In the genomic region with DNA sequence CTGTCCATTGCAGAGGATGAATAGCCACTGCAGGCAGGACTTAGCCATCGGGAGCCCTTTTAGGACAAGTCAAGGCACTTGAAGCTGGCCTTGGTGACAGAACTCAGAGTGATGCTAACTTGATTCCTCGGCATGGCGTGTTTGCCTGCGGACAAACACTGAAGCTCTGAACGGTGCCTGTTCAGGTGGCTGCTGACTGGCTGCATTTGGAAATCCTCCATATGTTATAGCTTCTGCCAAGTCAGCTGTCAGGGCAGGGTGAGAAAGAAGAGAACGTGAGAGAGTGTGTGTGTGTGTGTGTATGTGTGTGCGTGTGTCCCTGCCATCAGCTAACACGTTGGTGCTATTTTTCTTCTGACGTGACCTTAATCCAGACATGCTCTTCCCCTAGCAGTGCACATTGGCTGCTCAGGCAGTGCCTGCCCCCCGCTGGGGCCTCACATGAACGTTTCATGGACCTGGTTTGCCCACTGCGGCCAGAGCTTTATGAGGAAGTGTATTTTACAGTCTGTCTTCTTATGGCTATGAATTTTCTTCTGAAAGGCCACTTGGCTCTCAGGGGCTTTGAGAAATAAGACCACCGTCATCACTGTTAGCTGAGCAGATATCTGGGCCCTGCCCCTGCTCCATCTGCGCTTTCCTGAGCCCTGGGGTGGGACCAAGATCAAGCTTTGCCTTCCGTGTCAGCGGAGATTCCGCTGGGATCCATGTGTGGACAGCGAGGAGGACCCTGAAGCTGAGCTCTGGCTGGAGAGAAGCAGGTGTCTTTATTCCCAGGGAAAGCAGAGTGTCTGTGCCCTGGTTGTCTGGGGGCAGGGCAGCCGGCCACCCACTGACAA, we compare ENCODE assay signal across 10 mouse cellular contexts. TPM values are rescaled to one million over a fixed set of nuclear protein-coding genes. Genes with fewer than 3 reads are reported as not detected.
DNase-seq lines count a peak whose midpoint lies in the region; ATAC-seq lines count a peak whose summit lies in the region.
"Had no signal": no experiment of that assay in that cellular context is flagged by ENCODE, and none has a peak within 500 bp of the region (broad histone marks: within the 10 kb centered on the region; RNA-seq: fewer than 3 reads in every experiment).

No protein-coding gene starts in this region.

- no peak overlapping the region for H3K4me3 ChIP-seq in limb, embryonic 10.5 days

- WGBS in limb, embryonic 10.5 days = 86% methylated on average over 19 of the region's 19 CpGs

- peaks cover 39% of the 10 kb centered on the region for H3K4me1 ChIP-seq in limb, embryonic 10.5 days

- peak; percentile 25; the same call in 1 of the 2 replicates for ATAC-seq in granulocyte monocyte progenitor cell, adult 5-6 weeks (replicated peaks; ENCODE audit: poor library complexity, severe bottlenecking)

- H3K27ac ChIP-seq in limb, embryonic 10.5 days = peak overlapping the region; percentile 7; the same call in 1 of the 2 replicates
- H3K27ac ChIP-seq: macrophage had no signal

- no peaks in the 10 kb centered on the region for H3K27me3 ChIP-seq in limb, embryonic 10.5 days (ENCODE audit: low read depth, poor library complexity, severe bottlenecking)

- intact Hi-C loops in heart, postnatal 25 days (cut with DNase I) = no loop called here
- intact Hi-C loops in gastrocnemius, postnatal 14 days (cut with DNase I; ENCODE audit: low total_unique reads) = no loop called here
- intact Hi-C loops in gastrocnemius, postnatal 36 days (cut with DNase I) = no loop called here

- peak; percentile 51 to 61 for DNase-seq in heart, adult 18-20 months
- no peak for DNase-seq in heart, postnatal 25 days (ENCODE audit: low spot score)
- DNase-seq in brain, adult 2 months (ENCODE audit: low read depth, low spot score) = peak; percentile 73
- peak; percentile 36 for DNase-seq in limb, embryonic 10.5 days (ENCODE audit: low spot score)
- no peak for DNase-seq in gastrocnemius, postnatal 14 days
- no peak for DNase-seq in B cell, adult 2 months
- no peak for DNase-seq in gastrocnemius, postnatal 36 days
- DNase-seq: cerebellum, adult 18-20 months had no signal

- H3K9me3 ChIP-seq in limb, embryonic 10.5 days (replicated peaks) = no peaks in the 10 kb centered on the region

- H3K36me3 ChIP-seq in limb, embryonic 10.5 days = peaks cover 62% of the 10 kb centered on the region

RNA-seq across cellular contexts. Expression of a gene that starts 38.2 kb away (rescaled TPM):
- 10 to 100 TPM; 28.5 to 31.8 TPM for total RNA-seq in heart, adult 18-20 months (2021)
- total RNA-seq in heart, postnatal 25 days (2021) = 10 to 100 TPM; 38.0 to 41.4 TPM
- total RNA-seq in granulocyte monocyte progenitor cell, adult 5-6 weeks (2014; fragmentation: Nextera tagmentation) = 2.5 TPM in 1 of 2 replicates, not detected in the other
- total RNA-seq in granulocyte monocyte progenitor cell, adult 5-6 weeks (2017) = 0.13 TPM in 1 of 2 replicates, not detected in the other
- polyA plus RNA-seq in limb, embryonic 10.5 days (2016; fragmentation: Nextera tagmentation; extraction: Ambion mirVana) = 5.2 and 6.8 TPM in 2 replicates
- 1 to 10 TPM; 3.8 to 4.3 TPM for total RNA-seq in gastrocnemius, postnatal 14 days (2021)
- total RNA-seq in gastrocnemius, postnatal 36 days (2021) = 1 to 10 TPM in 1 of 2 experiments, under 1 TPM in 1; 0.94 to 1.7 TPM
- polyA plus RNA-seq: macrophage had no signal

RNA-seq across cellular contexts. Expression of a gene that starts 47.5 kb away (rescaled TPM):
- total RNA-seq in heart, adult 18-20 months (2021) = 10 to 100 TPM; 17.5 to 20.2 TPM
- 10 to 100 TPM; 25.2 to 26.5 TPM for total RNA-seq in heart, postnatal 25 days (2021)
- total RNA-seq in granulocyte monocyte progenitor cell, adult 5-6 weeks (2014; fragmentation: Nextera tagmentation) = 43.5 and 45.7 TPM in 2 replicates
- total RNA-seq in granulocyte monocyte progenitor cell, adult 5-6 weeks (2017) = 36.5 and 48.2 TPM in 2 replicates
- 83.1 and 95.4 TPM in 2 replicates for polyA plus RNA-seq in limb, embryonic 10.5 days (2016; fragmentation: Nextera tagmentation; extraction: Ambion mirVana)
- 10 to 100 TPM; 14.4 to 20.8 TPM for total RNA-seq in gastrocnemius, postnatal 14 days (2021)
- 10 to 100 TPM; 10.4 to 10.8 TPM for total RNA-seq in gastrocnemius, postnatal 36 days (2021)

RNA-seq across cellular contexts. Expression of a gene that starts 59.4 kb away (rescaled TPM):
- total RNA-seq in heart, adult 18-20 months (2021) = 1 to 10 TPM; 6.7 to 7.8 TPM
- 1 to 10 TPM; 5.9 to 6.4 TPM for total RNA-seq in heart, postnatal 25 days (2021)
- 4.7 and 4.8 TPM in 2 replicates for total RNA-seq in granulocyte monocyte progenitor cell, adult 5-6 weeks (2014; fragmentation: Nextera tagmentation)
- 3.6 and 4.1 TPM in 2 replicates for total RNA-seq in granulocyte monocyte progenitor cell, adult 5-6 weeks (2017)
- 0.62 and 1.5 TPM in 2 replicates for polyA plus RNA-seq in limb, embryonic 10.5 days (2016; fragmentation: Nextera tagmentation; extraction: Ambion mirVana)
- total RNA-seq in gastrocnemius, postnatal 14 days (2021) = 1 to 10 TPM; 5.7 TPM
- total RNA-seq in gastrocnemius, postnatal 36 days (2021) = 10 to 100 TPM in 1 of 2 experiments, 1 to 10 TPM in 1; 8.1 to 11.5 TPM

Comparison
In these comparisons a context has a peak if more than half of its experiments do, and no peak if none do; other contexts are left out.
1. DNase-seq: peak in heart, adult 18-20 months (2 of 2), brain, adult 2 months (single experiment) and limb, embryonic 10.5 days (single experiment); none in heart, postnatal 25 days (single experiment), gastrocnemius, postnatal 14 days (single experiment), B cell, adult 2 months (0 of 2) and gastrocnemius, postnatal 36 days (0 of 2).
2. RNA of a gene that starts 38.2 kb away (total RNA-seq): 38.0 to 41.4 TPM in heart, postnatal 25 days and 28.5 to 31.8 TPM in heart, adult 18-20 months; 3.8 to 4.3 TPM in gastrocnemius, postnatal 14 days, 0.13 to 2.5 TPM in granulocyte monocyte progenitor cell, adult 5-6 weeks and 0.94 to 1.7 TPM in gastrocnemius, postnatal 36 days; every median in the first group is over 4 times any median in the second.